Mouse (Mus musculus): Measurements from ENCODE around the gene Gm10644. TPM values are rescaled to one million over a fixed set of nuclear protein-coding genes. Genes with fewer than 3 reads are reported as not detected.

Gm10644 gene
- total RNA-seq, 2 experiments from 2014 or later: 0.20 to 0.22 TPM

DNA sequence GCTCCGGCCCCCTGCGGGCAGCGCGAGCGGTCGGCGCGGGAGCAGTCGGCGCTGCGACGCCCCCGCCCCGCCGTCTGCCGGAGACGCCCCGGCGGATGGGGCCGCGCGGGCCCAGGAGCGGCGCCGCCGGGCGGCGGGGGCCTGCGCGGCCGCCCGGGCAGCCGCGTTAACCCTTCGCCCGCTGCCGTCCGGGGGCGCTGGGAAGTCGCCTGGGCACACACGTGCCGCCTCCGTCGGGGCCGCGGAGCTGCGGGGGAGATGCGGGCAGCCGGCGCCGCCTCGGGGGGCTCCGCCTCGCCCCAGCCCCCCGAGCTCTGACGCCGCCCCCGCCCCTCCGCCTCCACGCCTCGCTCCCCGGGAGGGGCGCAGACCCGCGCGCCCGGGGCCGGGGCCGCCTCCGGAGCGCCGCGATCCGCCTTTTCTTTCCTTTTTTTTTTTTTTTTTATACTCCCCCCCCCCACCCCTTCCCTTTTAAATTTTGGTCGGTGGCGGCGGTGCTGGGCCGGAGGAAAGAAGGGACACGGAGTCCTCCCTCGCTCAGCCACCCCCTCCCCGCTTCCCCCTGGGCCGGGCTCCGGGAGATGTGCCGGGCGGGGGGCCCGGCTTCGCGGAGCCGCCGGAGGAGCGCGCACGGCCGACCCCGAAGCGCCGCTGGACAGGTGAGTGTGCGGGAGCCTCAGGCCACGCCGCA lies 54.6 kb downstream of the Gm10644 start:
- intact Hi-C loops (cut with DNase I): loop anchor here (1.0 kb wide), 1 partner anchor 55 kb away; the partner anchor contains the start of genes Asf1b and Gm10644
- peak in 1 of 2 experiments; percentile 14 for DNase-seq

DNA sequence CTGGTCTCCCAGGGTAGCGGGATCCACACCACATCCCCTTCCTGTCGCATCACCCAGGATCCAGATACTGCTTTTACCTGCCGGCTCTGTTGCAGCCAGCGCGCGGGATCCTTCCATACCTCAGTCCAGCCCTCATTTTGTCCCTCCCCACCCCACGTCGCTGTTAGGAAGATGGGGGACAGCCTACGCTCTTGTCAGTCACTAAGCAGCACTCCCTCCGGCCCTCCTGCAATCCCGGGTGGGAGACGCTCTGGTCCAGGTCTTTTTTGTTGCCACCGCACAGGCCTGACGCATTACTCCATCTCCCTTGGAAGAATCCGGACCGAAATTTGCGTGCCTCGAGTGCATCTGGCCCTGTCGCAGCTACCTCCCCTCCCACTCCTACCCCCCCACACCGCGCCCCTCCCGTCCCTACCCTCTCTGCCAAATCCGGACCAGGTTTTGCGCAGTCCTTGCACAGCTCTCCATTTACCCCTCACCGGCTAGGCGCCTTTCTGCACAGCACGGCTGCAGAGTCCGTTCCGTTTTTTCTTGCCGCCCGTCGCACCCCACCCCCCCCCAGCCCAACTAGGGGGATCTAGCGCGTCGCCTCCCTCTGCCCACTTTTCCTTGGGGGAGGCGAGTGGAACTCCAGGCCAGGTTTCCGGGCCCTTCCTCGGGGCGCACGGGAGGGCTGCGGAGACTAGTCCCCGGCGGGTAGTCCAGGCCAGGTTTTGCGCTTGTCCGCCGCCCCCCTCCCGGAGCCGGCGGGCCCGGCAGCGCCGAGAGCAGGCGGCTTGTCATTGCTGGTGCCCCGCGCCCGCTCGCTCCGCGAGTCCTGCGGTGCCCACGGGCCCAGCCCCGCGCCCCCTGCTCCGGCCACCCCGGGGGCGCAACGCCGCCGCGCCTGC lies 55.4 kb downstream of the Gm10644 start, which contains the start of gene Adgrl1:
Adgrl1 (plus strand) TSS at position 743 of the 890 bp plus-strand sequence.
- DNase-seq: peak; percentile 93 to 94
- intact Hi-C loops (cut with DNase I): loop anchor here (1.0 kb wide), 1 partner anchor 56 kb away; the partner anchor contains the start of genes Asf1b and Gm10644

DNA sequence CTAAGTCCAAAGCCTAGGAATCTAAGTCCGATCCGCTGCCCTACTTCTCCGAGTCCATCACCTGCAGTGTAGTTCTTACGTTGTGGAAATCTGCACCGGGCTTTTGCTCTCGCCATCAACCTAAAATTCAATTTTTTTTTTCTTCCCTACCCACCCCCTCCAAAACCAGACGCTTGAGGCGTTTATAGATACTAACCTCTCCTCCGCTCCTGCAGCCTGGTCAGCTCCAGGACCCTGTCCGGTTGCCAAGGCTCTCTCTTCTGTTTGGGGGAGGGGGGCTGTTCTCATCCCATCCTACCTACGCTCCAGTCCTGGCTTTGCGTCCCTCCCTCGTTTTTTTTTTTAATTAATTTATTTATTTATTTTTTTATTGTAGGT lies 56.0 kb downstream of the Gm10644 start:
- peak in 1 of 2 experiments; percentile 77 for DNase-seq
- intact Hi-C loops (cut with DNase I): no loop called here

DNA sequence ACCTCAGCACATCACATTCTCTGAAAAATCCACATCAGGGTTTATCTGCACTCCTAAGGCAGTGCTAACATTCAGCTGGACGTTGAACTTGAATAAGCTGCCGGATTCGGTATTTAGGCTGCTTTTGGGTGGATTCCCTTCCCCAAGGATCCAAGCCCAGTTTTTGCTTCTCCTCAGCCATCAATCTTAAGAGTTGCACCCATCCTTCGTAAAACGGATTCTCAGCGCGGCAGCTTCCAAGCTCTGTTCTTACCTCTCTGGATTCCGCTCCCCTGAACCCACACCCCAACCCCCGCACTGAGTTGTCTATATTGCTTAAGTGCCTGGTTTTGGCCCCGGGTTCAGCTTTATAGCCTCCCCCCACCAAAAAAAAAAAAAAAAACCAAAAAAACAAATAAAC lies 56.5 kb downstream of the Gm10644 start:
- intact Hi-C loops (cut with DNase I): no loop called here
- DNase-seq: peak; percentile 37 to 45

DNA sequence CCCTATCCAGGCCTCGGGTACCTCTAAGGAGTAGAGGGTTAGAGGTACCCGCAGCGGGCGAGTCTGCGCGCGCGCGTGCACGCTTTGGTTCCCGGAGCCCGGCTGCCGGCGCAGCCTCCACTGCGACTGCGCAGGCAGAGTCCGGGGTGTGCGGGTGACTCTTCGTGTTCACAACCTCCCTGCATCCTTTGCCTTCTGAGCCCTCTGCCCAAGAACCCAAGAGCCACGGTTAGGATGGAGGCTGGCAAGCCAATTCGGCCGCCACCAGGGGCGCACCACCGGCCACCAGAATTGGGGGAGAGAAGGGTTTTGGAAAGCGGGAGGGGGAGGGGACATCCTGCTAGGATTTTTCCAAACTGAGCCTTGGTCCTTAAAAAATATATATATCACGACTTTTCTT lies 57.8 kb downstream of the Gm10644 start:
- intact Hi-C loops (cut with DNase I): no loop called here
- peak; percentile 47 to 69 for DNase-seq

DNA sequence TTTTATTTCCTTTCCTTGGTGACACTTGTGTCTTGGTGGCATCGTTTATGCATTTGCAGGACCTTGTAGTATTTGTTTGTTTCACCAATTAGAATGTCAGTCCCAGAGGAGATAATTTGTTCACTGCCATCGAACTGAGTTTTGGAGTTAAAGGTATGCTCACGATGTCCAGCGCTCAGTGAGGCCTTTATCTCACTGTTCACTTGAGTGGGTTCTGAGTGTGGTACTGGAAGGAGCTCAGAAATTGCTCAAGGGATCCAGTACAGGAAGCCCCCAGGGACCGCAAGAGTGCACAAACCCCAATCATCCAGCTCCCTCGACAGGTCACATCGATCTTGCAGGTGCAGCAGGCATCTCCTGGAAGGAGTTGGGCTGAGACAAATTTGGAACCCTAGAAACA lies 58.5 kb downstream of the Gm10644 start:
- no peak for DNase-seq
- intact Hi-C loops (cut with DNase I): no loop called here

DNA sequence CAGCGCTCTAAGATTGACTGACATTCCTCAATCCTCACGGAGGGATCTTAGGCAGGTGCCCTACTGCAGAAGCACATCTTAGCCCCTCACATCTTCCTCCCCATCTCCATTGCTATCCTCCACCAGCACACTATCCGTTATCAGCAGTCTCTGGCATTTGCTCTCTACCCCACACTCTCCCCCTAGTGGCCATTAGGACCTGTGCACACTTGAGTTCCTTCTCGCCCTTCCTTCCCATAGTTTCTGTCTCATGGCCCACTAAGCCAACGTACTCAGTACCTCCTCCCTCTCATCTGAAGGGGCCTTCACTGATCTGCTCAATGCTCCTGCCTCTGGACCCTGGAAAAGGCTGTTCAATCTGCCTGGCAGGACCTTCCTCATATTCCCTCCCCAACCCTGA lies 59.1 kb downstream of the Gm10644 start:
- intact Hi-C loops (cut with DNase I): loop anchor here (2.0 kb wide), 1 partner anchor 171 kb away; no protein-coding TSS in a partner anchor
- DNase-seq: peak; percentile 43 to 66

DNA sequence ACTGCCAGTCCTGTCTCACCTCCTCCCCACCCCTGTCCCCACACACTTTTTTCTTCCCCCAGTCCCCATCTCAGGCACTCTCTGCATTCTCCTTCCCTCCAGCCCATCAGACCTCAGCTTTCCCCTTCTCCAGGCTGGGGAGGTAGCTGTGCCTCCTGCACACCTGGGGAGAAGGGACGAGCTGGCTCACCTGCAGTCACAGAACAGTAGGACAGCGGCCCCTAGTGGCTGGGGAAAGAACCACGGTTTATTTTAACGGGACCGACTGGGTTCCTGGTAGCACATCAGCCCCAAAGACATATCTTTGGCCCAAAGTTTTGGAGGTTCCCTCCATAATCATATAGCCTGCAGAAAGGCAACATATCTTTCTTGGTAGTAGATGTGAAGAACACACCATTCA lies 61.1 kb downstream of the Gm10644 start:
- intact Hi-C loops (cut with DNase I): loop anchor here (1.0 to 2.0 kb wide), 3 partner anchors 111 to 233 kb away; no protein-coding TSS in a partner anchor
- peak; percentile 78 to 88 for DNase-seq

DNA sequence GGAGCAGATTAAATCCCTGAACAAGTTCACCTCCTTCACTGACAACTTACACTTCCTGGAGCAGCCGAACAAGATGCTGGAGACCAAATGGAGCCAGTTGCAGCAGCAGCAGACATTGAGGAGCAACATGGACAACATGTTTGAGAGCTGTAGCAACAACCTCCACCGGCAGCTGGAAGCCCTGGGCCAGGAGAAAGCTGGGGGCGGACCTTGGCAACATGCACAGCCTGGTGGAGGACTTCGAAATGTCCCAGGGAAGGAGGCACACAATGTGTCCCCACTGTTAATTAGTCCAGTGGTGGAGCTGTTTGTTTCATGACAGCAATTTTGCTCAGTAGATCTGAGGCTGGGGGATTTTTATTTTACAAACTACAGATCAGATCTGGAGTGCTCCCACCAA lies 62.9 kb downstream of the Gm10644 start:
- peak in 1 of 2 experiments; percentile 28 for DNase-seq
- intact Hi-C loops (cut with DNase I): loop anchor here (2.0 kb wide), 1 partner anchor 231 kb away; no protein-coding TSS in a partner anchor

DNA sequence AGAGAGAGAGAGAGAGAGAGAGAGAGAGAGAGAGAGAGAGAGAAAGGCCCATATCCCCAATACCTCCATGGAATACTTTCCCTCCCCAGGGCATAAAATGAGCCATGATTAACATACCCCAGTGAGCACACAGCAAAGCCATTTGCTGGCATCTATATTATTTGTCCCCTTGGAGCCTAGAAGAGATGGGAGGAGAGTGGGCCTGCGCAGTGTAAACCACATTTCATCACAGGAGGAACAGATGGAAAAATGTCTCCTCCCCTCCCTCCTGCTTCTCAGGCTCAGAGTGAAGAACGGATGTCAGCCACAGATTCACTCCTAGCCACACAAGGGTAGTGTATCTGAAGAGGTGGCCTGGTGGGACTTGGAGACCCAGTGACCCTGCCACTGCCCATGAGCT lies 66.6 kb downstream of the Gm10644 start:
- intact Hi-C loops (cut with DNase I): no loop called here
- no peak for DNase-seq

Small RNAs within 50 kb of the gene (microRNA-seq; reads per million reads assigned to microRNA genes)
- gene Gm44330 (0 reads per million in 2 experiments), gene Gm44450 (0 to 0.24 reads per million in 2 experiments)

Other genes starting within 250 kb of the Gm10644 start
- gene Ddx39, start 240.0 kb downstream of the Gm10644 start, total RNA-seq (2021): 10 to 100 TPM; 37.5 to 38.4 TPM
- gene Adgre5, start 213.9 kb downstream of the Gm10644 start, total RNA-seq (2021): 10 to 100 TPM; 66.0 to 68.1 TPM
- 10 to 100 TPM; 29.8 to 29.9 TPM for gene Adgrl1, start 55.1 kb downstream of the Gm10644 start, total RNA-seq (2021)
- 1 to 10 TPM; 7.6 to 7.8 TPM for gene Asf1b, start 302 bp upstream of the Gm10644 start, total RNA-seq (2021)
- 100 to 1,000 TPM; 398 to 429 TPM for gene Prkaca, start 17.8 kb upstream of the Gm10644 start, total RNA-seq (2021)
- 10 to 100 TPM; 30.6 to 39.0 TPM for gene Samd1, start 42.5 kb upstream of the Gm10644 start, total RNA-seq (2021)
- gene 1700067K01Rik, start 46.3 kb upstream of the Gm10644 start, total RNA-seq (2021): not detected
- gene 2210011C24Rik, start 57.0 kb upstream of the Gm10644 start, total RNA-seq (2021): 1 to 10 TPM in 1 of 2 experiments, under 1 TPM in 1; 0.62 to 1.4 TPM
- under 1 TPM; 0.19 to 0.20 TPM for gene Palm3, start 66.3 kb upstream of the Gm10644 start, total RNA-seq (2021)
- gene Il27ra, start 87.4 kb upstream of the Gm10644 start, total RNA-seq (2021): 1 to 10 TPM; 5.9 to 6.0 TPM
- not detected for gene Rln3, start 89.8 kb upstream of the Gm10644 start, total RNA-seq (2021)
- gene Gm10643, start 109.9 kb upstream of the Gm10644 start, total RNA-seq (2021): 1 to 10 TPM; 3.3 to 4.3 TPM
- 10 to 100 TPM; 12.4 to 15.4 TPM for gene Rfx1, start 111.6 kb upstream of the Gm10644 start, total RNA-seq (2021)
- gene Dcaf15, start 149.6 kb upstream of the Gm10644 start, total RNA-seq (2021): 10 to 100 TPM; 13.7 to 13.9 TPM
- gene Podnl1, start 170.8 kb upstream of the Gm10644 start, total RNA-seq (2021): under 1 TPM in 1 of 2 experiments, not detected in 1; 0.12 TPM
- gene Cc2d1a, start 192.7 kb upstream of the Gm10644 start, total RNA-seq (2021): 10 to 100 TPM; 13.3 to 14.1 TPM
- gene 4930432K21Rik, start 192.8 kb upstream of the Gm10644 start, total RNA-seq (2021): under 1 TPM; 0.22 to 0.32 TPM
- 1 to 10 TPM; 3.6 to 4.1 TPM for gene Nanos3, start 230.0 kb upstream of the Gm10644 start, total RNA-seq (2021)

Data from heart, postnatal 10 days (tissue).